Mouse (Mus musculus) thymus, postnatal 25 days (tissue): Measurements from ENCODE around the gene Dynlt1f.
A peak's percentile ranks its signal among the peaks of the same experiment; 100 is the strongest.
"Not testable (repeated sequence)": the region's sequence is repeated elsewhere in the genome, so short reads cannot be mapped to it uniquely, and the experiment has no call there.

Experiments used
- DNase-seq: peaks from one replicate; pipeline ENCODE4 v3.0.0; 2022

Gene Dynlt1f

DNA sequence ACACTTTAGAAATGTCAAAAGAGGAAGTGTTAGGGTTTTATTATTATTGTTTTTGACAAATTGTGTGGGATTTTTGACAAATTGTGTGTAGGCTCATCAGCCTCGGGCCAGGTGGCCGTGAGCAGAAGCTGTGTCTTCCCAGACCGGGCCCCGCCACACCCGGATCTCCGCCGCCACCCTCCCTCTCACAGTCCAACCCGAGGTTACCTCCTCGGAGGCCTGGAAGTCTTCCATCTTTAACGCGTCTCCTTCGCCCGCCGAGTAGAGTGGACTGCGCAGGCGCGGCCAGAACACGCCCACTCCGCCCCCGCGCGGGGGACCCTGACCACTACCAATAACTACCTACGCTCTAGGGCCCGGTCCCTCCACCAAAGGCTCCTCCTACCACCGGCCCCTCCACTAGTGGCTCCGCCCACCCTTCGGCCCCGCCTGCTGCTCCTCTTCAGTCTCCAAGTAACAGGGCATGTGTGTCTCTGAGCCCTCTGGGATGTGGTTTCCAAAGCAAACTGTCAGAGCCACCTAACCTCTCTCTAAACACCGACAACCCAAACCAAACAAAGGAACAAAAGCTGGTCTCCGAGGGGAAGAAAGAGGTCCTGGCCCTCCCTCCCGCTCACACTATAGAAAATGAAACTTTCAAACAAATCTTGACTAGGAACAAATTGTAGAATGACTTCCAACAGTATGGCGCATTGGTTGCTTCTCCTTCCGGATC is at the start of gene Dynlt1f:
Dynlt1f (minus strand) TSS at position 334 of the 715 bp plus-strand sequence.
- peak; percentile 83 for DNase-seq

- DNase-seq: not testable (repeated sequence)
These were observed 47.9 kb upstream of the Dynlt1f start for GRCm38 (mm10) chr17:6703381-6704270.

DNA sequence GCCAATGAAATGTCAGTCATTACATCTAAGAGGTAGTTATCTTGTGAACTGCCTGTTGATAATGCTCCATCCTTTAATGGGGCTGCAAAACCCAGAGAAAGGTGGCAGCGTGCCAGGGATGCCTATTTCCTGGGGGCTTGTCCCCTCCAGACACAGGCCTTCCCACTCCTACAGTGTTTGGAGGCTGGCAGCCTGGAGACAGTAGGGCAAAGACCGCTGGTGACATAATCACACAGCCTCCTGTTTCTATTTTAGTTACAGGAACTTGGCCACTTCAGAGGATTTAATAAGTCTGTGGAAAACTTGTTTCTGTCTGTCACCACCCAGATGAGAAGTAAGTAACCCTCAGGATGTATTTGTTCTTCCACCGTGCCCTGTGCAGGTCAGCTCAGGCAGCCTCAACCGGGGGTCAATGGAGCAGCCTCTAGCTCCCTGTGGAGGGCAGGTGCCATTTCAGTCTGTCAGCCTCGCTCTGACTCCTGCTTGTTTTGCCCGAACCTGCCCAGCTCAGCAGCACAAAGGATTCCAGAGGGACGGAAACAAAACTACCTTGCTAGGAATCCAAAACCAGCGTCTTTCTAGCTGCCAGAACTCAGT is 47.0 kb upstream of the Dynlt1f start:
- DNase-seq: not testable (repeated sequence)

DNA sequence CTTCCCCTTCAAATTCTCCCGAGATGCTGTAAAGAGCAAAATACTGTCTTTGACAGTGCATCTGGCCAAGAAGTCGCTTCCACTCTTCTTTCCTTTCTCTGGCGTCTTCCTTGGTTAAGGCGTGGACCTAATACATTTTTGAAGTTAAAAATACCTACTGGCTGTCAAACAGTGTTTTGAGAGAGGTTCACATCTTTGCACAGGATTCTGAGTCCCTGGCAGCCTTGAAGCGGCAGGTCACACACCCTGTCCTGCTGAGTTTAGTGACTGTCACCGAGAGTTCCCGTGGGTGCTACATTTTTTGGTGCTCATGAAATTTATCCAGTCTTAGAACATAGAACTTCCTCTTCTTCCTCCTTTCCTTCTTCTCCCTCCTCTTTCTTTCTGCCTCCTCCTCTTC is 44.4 kb upstream of the Dynlt1f start:
- DNase-seq: not testable (repeated sequence)

- DNase-seq: not testable (repeated sequence)
These were observed 43.8 kb upstream of the Dynlt1f start for GRCm38 (mm10) chr17:6699502-6699901.

- peak; percentile 69 for DNase-seq
These were observed 41.6 kb upstream of the Dynlt1f start for GRCm38 (mm10) chr17:6697224-6697775.

- DNase-seq: not testable (repeated sequence)
These were observed 40.8 kb upstream of the Dynlt1f start for GRCm38 (mm10) chr17:6696521-6696920.

GRCm38 (mm10) chr17:6695712-6696111 is 40.0 kb upstream of the Dynlt1f start:
- DNase-seq: not testable (repeated sequence)

GRCm38 (mm10) chr17:6691596-6691995 is 35.9 kb upstream of the Dynlt1f start:
- peak; percentile 96 for DNase-seq

DNA sequence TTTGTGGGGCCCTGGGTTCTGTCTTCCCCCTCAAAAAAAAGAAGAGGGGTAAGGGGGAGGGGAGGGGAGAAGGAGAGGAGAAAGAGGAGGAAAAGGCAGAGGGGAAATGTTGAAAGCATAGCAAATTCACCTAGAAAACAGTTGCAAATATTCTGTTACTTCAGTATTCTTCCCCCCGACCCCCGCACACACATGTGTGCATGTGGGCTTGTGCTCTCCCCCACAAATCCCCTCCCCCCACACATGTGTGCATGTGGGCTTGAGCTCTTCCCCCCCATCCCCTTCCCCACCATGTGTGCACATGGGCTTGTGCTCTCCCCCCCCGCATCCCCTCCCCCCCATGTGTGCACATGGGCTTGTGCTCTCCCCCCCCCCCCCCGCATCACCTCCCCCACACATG is 33.6 kb upstream of the Dynlt1f start:
- DNase-seq: peak; percentile 48

- DNase-seq: peak; percentile 73
These were observed 30.7 kb upstream of the Dynlt1f start for GRCm38 (mm10) chr17:6686299-6686971.

GRCm38 (mm10) chr17:6685288-6685818 is 29.7 kb upstream of the Dynlt1f start:
- not testable (repeated sequence) for DNase-seq

DNA sequence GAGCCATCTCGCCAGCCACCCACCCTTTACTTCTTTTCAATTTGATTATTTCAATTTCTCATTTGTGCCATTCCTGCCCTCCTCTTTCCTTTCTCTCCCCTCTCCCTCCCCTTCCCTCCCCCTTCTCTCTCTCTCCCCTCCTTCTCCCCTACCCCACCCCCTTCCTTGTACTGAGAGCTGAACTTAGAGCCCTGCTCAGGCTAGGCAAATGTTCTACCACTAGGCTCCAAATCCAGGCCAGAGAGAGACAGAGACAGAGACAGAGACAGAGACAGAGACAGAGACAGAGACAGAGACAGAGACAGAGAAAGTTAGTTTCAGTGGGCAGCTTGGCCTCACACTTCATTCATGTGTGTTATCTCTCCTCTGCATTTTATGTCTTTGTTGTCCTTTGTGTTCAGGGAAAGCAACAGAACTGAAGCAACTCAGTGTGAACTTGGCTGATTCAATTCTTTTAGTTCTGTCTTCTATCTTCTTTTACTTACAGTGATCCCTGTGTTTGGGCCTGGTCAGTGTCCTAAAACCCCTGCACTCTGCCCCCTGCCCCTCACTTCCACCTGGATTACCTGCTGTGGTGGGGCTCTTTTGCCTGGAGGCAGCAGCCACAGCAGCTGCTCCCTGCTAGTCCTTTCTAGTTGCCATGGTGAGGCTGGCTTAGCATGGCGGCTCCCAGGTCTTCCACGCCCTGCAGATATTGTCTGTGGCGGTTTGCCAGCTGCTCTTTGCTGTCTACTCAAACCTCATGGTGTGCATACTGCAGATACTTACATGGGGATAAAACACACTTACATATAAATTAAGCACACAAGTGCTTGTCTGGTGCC is 29.0 kb upstream of the Dynlt1f start:
- DNase-seq: not testable (repeated sequence)

DNA sequence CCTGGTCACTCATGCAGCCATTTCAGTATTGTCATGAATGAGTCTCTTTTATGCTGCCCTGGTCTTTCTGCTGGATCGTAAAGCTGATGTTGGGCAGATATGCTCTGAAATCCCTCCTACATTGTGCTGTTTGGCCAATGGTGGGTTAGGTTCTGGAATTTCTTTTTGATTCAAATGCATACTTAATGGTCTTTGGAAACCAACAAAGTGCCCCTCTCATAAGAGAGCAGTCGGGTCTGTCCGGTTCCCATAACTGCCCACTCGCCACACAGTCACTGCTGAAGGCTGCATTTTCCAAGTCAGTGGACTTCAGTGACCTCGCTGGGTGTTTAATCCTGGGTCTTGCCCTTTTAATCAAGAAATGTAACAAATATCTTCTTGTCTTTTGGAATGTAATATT is 28.0 kb upstream of the Dynlt1f start:
- not testable (repeated sequence) for DNase-seq

DNA sequence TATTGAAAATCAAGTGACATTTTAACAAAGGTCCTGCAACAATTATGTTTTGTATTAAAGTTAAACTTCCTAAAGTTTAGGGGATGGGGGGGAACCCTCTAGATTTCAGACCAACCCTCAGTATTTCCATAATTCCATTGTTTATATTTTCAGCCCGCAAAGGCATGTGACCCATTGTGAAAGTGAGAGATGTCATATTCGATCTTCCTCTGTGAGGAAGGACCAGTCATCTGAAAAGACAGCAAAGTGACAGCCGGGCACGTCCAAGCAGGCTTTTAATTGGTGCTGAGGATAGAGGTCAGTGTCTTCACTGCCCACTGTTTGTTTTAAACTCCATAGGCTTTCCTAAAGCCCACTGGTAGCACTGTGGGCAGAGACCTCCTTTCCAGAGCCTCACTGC is 26.0 kb upstream of the Dynlt1f start:
- not testable (repeated sequence) for DNase-seq

- not testable (repeated sequence) for DNase-seq
These were observed 22.4 kb upstream of the Dynlt1f start for GRCm38 (mm10) chr17:6678063-6678462.

- not testable (repeated sequence) for DNase-seq
These were observed 18.6 kb upstream of the Dynlt1f start for GRCm38 (mm10) chr17:6674297-6674696.

- DNase-seq: not testable (repeated sequence)
These were observed 12.8 kb upstream of the Dynlt1f start for GRCm38 (mm10) chr17:6668522-6668921.

DNA sequence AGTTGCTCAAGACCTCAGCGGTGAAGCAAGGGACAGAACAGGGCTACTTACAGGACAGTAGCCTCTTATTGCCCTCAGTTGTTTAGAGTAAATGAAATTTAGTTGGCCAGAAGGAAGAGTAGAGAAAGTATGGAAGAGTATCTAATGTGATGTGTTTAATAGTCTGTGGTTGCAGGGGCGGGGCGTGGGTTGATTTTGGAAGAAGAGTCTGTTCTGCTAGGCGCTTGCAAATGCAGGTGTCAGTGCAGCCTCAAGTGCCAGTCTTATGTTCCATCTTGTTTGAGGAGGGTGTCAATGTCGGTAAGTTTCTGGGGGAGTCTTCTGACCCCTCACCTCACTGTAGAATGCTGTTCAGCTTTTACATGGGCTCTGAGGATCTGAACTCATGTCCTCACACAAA is 9.7 kb upstream of the Dynlt1f start:
- not testable (repeated sequence) for DNase-seq

DNA sequence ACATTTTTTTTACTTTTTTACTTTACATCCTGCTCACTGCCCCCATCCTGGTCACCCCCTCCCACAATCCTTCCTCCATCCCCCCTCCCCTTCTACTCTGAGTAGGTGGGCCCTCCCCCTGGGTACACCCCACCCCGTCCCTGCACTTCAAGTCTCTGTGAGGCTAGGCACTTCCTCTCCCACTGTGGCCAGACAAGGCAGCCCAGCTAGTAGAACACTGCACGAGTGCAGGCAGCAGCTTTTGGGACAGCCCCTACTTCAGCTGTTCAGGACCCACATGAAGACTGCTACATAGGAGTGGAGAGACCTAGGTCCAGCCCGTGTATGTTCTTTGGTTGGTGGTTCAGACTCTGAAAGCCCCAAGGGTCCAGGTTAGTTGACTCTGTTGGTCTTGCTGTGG is 7.1 kb upstream of the Dynlt1f start:
- peak; percentile 51 for DNase-seq
